Mouse (Mus musculus): Measurements from ENCODE around the gene Srrd.
A peak's percentile ranks its signal among the peaks of the same experiment; 100 is the strongest.
"Not testable (repeated sequence)": the region's sequence is repeated elsewhere in the genome, so short reads cannot be mapped to it uniquely, and the experiment has no call there.

Gene Srrd

DNA sequence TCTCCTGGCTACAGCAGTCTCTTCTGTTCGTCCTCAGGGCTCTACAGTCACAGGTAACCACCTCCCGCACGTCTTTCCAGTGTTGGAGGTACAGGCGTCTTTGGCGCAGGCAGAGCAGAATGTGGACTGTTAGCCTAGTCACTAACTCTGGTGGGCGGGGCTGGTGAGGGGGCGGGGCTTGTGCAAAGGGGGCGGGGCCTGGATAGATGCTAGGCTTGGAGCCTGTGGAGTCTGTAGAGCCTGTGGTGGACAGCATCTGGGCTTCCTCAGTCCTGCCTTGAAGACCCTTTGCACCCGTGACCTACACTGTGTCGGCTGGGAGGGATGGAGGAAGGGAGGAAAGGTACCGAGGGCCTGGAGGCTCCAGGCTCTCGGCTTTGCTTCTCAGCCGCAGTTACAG lies 13.1 kb upstream of the Srrd start, which contains the start of gene Gm6583:
TSS of gene Gm6583 (minus strand) at position 124 of the 400 bp plus-strand sequence.
- DNase-seq, result no peak

GRCm38 (mm10) chr5:112355493-112355892 lies 12.7 kb upstream of the Srrd start:
- no peak for DNase-seq

DNA sequence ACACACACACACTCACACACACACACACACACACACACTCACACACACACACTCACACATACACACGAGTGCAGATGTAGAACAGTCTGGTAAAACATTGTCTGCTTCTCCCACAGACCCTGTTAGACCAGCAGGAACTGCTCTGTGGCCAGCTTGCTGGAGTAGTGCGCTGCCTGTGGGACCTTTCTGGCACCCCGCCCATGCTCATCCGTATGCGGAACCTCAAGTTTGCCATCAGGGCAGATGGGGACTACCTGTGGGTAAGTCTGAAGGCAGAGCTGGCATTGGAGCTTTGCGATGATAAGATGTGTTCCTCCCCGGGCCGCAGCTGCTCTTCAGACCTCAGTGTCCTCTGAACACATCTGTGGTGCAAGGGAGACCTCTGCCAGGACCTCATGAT lies 6.3 kb upstream of the Srrd start:
- no peak for DNase-seq

- no peak for DNase-seq
Observed at GRCm38 (mm10) chr5:112346211-112346965, 3.5 kb upstream of the Srrd start.

DNA sequence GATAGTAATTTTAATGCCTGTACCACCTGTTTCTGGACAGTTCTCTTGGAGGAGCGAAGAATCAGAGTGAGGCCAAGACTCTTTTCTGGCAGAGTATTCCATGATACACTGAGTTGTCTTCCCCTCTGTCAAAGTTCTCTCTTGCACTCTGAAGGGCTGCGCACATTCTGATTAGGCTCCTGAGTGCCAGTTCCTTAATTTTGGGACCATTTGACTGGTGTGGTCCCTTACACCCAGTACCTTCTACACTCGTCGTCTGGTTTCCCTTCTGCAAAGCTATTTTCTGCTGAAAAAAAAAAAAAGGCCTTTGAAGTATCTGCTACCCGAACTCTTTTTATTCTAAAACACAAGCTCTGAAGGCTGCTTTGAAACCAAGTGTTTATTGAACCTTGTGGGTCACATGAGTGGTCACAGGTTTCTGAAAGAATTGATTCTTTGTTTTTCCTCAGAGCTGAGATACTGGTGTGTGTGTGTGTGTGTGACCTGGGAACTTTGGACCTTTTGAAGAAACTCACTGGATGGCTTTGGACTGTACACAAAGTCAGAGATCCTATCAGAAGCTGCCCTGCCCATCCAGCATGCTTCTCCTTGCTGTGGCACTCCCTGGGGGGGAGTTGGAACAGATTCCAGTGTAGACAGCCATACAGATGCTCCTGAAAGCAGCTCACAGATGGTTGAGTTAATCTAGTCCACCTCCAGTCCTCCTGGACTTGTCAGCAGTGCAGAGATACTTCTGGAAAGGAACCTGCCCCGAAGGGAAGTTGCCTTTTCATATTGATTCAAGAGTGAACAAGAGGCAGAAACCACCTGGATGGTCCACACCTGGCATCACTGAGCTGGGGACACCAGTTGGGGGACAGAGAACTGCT lies 1.5 kb upstream of the Srrd start:
- no peak for DNase-seq

GRCm38 (mm10) chr5:112343205-112343595 lies 360 bp upstream of the Srrd start:
- DNase-seq, result no peak

DNA sequence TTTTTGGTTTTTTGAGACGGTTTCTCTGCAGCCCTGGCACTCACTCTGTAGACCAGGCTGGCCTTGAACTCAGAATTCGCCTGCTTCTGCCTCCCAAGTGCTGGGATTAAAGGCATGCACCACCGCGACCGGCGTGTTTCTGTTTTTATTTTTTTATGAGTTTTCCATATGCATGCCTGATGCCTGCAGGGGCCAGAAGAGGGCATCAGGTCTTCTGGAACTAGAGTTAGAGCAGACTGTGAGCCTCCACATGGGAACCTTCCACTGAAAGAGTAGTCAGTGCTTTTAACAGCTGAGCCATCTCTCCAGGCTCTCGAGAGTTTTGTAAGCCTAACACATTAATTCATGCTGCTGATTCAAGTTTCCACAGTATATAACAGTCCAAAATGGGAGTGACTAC lies 3.6 kb downstream of the Srrd start:
- DNase-seq, result no peak

DNA sequence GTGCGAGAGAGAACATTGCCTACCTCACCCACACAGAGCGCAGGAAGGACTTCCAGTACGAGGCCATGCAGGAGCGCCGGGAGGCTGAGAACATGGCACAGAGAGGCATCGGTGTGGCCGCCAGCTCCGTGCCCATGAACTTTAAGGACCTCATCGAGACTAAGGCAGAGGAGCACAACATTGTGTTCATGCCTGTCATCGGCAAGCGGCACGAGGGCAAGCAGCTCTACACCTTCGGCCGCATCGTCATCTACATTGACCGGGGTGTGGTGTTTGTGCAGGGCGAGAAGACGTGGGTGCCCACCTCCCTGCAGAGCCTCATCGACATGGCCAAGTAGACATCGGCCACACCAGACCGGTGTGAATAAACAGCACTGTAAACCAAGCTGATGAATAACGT lies 5.8 kb downstream of the Srrd start:
- no peak for DNase-seq

DNA sequence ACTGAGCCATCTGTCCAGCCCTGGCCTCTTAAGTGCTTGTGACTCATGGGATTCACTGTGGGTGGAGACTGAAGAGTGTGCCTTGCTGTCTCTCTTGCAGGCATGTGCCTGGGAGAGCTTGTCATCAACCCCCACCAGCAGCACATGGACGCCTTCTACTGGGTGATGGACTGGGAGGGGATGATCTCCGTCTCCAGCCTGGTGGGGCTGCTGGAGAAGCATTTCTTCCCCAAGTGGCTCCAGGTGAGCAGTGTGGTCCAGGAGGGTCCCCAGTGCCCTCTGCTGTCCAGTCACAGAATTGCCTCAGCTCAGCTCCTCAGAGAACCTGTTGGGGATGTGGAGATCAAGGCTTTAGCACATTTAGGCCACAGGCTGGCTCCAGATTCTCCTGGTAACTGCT lies 7.4 kb downstream of the Srrd start:
- DNase-seq, result peak; percentile 35

- no peak for DNase-seq
Observed at GRCm38 (mm10) chr5:112329805-112330564, 12.9 kb downstream of the Srrd start.

DNA sequence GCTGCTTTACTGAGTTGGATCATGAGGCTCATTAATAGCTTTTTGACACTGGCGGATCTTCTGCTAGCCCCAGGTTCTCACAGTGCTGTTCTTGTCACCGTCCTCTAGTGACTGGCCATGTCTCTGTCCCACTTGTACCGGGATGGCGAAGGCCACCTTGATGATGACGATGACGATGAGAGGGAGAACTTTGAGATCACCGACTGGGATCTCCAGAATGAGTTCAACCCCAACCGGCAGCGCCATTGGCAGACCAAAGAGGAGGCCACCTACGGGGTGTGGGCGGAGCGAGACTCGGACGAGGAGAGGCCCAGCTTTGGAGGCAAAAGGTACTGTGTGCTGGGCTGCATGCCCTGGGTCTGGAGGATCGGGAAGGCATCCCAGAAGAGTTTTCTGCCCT lies 15.0 kb downstream of the Srrd start:
- no peak for DNase-seq

DNA sequence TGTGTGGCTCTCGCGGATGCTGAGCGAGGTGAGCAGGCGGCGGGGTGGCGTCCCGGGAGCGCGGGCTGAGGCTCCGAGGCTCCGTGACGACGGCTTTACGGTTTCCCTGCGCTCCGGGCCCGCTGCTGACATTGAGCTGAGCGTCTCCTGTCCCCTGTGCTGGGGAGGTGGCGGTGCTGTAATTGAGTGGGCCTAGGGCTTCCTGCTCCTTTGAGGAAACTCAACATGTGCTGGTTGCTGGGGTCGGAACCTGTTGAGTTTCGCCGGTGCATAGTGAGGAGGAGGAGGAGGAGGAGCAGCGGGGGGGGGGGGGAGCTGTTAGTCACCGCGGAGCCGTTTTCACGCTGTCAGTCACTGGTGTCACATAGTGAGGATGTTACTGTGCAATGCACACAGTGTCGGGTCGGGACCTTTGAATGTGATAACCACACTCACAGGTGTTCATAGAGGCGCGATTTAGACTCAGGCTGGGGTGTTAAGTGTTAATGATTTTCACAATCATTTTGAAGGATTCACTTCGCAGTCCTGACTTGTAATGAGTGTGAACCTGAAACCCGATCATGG lies 16.3 kb downstream of the Srrd start:
- DNase-seq, result no peak

DNA sequence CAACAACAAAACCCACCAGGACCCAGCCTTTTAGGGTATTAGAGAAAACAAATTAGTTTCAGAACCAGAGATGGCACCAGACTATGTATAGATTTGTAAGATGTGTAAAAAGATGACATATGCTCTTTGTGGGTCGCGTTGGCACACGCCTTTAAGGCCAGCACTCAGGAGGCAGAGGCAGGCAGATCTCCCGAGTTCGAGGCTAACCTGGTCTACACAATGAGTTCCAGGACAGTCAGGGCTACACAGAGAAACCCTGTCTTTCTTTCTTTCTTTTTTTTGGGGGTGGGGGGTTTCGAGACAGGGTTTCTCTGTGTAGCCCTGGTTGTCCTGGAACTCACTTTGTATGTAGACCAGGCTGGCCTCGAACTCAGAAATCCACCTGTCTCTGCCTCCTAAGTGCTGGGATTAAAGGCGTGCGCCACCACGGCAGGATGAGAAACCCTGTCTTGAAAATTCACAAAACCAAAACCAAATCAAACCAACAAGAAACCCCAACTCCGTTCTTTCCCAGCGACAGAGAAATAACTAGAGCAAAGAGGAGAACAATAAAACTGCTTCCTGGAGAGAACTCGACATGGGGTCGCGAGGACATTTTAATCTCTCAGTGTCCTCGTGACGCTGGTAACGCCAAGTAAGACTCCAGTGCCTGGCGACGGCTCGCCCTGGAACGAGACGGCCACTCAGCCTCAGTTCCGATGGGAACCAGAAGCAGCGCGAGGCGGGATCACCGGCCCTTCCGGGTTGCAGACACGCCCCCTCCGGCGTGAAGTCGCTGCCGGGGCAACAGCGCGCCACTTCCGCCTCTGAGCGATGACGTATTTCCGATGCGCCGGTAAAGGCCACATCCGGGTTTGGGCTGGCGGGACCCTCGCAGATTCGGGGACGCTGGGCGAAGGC lies 17.0 kb downstream of the Srrd start, which contains the start of gene Tfip11:
TSS of gene Tfip11 (plus strand) at position 813 of the 900 bp plus-strand sequence.
- DNase-seq, result peak; percentile 95

- DNase-seq, result no peak
Observed at GRCm38 (mm10) chr5:112324637-112325545, 17.9 kb downstream of the Srrd start.

DNA sequence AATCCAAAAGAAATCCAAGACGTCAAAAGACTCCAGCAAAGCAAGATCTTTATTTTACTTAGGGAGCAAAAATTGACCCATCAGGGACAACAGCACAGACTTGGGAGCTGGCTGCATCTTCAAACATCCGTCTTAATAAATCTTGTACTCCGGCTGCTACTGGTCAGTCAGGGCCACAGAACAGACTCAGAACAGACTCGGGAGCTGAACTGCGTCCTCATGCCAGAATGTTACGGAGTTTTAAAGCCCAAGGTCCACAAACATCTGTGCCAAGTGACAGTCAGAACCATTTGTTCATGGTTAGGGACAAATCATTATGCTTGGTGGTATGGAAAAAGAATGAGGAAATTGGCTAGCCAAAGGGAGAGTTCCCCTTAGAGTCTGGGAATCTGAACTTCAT lies 19.6 kb downstream of the Srrd start:
- no peak for DNase-seq

DNA sequence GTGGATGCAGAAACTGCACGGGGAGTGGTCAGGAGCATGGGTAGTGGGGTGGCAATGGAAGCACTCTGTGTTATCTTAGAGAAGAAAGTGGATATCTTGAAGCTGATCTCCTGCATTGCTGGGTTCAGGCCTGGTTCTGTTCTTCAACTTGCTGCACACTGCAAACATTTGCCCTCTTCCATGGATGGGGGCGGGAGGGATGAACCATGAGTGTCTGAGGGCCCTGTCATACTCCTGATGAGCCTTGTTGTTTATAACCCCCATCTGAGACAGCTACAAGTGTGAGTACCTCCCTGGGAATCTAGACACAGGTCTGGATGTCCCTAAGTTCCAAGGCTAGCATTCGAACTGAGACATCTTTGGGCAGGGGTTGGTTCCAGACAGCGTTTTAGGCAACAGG lies 21.5 kb downstream of the Srrd start:
- no peak for DNase-seq

- peak; percentile 41 for DNase-seq
Observed at GRCm38 (mm10) chr5:112320936-112321335, 21.9 kb downstream of the Srrd start.

GRCm38 (mm10) chr5:112320379-112320778 lies 22.5 kb downstream of the Srrd start:
- DNase-seq, result no peak

DNA sequence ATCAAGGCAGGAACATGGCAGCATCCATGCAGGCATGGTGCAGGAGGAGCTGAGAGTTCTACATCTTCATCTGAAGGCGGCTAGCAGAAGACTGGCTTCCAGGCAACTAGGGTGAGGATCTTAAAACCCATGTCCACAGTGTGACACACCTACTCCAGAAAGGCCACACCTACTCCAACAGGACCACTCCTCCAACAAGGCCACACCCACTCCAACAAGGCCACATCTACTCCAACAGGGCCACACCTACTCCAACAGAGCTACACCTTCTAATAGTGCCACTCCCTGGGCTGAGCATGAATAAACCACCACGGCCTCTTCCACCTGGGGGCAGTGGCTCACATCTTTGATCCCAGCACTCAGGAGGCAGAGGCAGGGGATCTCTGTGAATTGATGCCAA lies 23.5 kb downstream of the Srrd start:
- not testable (repeated sequence) for DNase-seq

GRCm38 (mm10) chr5:112317328-112317727 lies 25.5 kb downstream of the Srrd start:
- no peak for DNase-seq

DNA sequence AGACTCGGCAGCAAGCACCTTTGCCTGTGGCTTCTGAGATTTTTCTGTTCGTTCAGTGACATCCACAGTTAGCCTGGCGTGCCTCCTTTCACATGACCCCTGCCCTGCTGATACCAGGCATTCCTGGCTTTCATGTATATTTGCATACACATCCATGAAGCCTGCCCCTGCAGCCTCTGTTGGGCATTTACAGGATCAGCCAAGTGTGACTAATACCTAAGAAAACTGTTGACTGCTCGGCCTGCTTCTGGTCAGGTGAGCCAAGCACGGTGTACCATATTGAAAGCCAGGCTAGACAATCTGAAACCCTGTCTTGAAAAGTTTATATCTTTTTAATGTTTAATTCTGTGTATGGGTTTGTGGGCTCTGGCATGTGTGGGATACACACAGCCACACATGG lies 26.4 kb downstream of the Srrd start:
- no peak for DNase-seq

Data from cerebellum, adult 11 months (tissue).